Mouse (Mus musculus) stomach, embryonic 15.5 days (tissue): ENCODE measurements around the gene Gpr153. TPM values are rescaled to one million over a fixed set of nuclear protein-coding genes. Genes with fewer than 3 reads are reported as not detected.

ENCODE experiments used
- ATAC-seq: fragments of 200-750 bp; cut with Nextera tagmentation; 2 replicates; pipeline ENCODE4 v1.8.0; 2017; ENCODE audit warnings: low read depth, moderate number of reproducible peaks, moderate TSS enrichment; ENCODE audit not compliant: insufficient read depth, low FRiP score
- H3K27ac ChIP-seq: fragments of 300-500 bp; sonication (generic); 2 replicates; pipeline ENCODE4 v1.5.1; 2015; ENCODE audit warnings: mild to moderate bottlenecking, inconsistent platforms
- H3K27me3 ChIP-seq: fragments of 300-500 bp; sonication (generic); replicated peaks from 2 replicates; pipeline ENCODE4 v1.6.1; 2015; ENCODE audit warnings: inconsistent platforms
- H3K36me3 ChIP-seq: fragments of 300-500 bp; sonication (generic); 2 replicates; pipeline ENCODE4 v1.6.1; 2015; ENCODE audit warnings: inconsistent platforms
- H3K4me1 ChIP-seq: fragments of 300-500 bp; sonication (generic); 2 replicates; pipeline ENCODE4 v1.6.1; 2015; ENCODE audit warnings: inconsistent platforms
- H3K4me2 ChIP-seq: fragments of 300-500 bp; sonication (generic); 2 replicates; pipeline ENCODE4 v1.6.1; 2015; ENCODE audit warnings: mild to moderate bottlenecking, inconsistent platforms
- H3K4me3 ChIP-seq: fragments of 300-500 bp; sonication (generic); replicated peaks from 2 replicates; pipeline ENCODE4 v1.5.1; 2015; ENCODE audit warnings: inconsistent platforms
- H3K9ac ChIP-seq: fragments of 300-500 bp; sonication (generic); 2 replicates; pipeline ENCODE4 v1.6.1; 2015; ENCODE audit warnings: inconsistent platforms
- H3K9me3 ChIP-seq: fragments of 300-500 bp; sonication (generic); 2 replicates; pipeline ENCODE4 v1.6.1; 2016; ENCODE audit warnings: inconsistent platforms
- WGBS: fragments of 180-500 bp; shearing (Covaris S2); methylation state at CpG from one replicate; pipeline ENCODE4 v1.1.7; 2015; 5-methylcytosine and 5-hydroxymethylcytosine counted together
- polyA plus RNA-seq: library from polyadenylated mRNA; unstranded; fragments of >200 nt; fragmentation: Nextera tagmentation; extraction: Ambion mirVana; gene quantifications from 2 replicates; pipeline ENCODE4 v1.2.1, GENCODE M21; 2015

Gene Gpr153
- polyA plus RNA-seq, 1 experiment from 2014 or later = 13.5 TPM

DNA sequence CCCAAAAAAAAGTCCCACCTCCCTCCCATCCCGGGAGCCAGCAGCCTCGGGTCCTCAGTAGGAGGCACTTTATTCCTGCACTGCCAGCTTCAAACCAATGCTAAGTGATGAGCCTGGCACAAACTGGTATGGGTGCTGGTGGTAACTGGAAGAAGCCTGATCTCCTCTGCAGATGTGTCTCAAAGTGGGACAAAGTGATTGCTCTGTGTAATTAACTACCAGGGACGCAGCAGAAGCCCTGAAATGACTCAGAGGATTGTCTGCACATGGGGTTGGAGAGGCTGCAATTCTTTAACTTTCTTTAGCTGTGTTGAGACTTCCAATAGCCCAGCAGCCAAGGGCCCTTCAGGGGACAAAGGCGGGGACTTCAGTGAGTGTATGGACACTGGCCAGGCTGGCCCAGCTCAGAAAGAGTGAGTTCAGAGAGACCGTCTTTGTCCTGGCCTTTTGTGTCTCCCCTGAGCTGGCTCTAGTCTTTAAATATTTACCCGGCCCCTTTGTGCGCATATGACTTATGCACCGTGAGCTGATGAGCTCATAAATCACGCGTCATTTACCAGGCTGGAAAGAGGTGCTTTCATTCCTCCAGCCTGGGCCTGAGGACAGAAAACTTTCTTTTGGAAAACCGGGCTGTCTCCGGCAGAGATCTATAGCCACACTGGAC is 18.2 kb downstream of the Gpr153 start:
- no peak for ATAC-seq
- Histone ChIP-seq H3K27ac (no peak overlapping the region), H3K4me1 (peaks cover 14% of the 10 kb centered on the region), H3K4me3 (no peak overlapping the region), H3K9ac (no peak overlapping the region), H3K9me3 (no peaks in the 10 kb centered on the region), H3K36me3 (no peaks in the 10 kb centered on the region), H3K4me2 (no peak overlapping the region), H3K27me3 (peaks cover 60% of the 10 kb centered on the region)
- WGBS = 13% methylated on average over 12 of the region's 12 CpGs

DNA sequence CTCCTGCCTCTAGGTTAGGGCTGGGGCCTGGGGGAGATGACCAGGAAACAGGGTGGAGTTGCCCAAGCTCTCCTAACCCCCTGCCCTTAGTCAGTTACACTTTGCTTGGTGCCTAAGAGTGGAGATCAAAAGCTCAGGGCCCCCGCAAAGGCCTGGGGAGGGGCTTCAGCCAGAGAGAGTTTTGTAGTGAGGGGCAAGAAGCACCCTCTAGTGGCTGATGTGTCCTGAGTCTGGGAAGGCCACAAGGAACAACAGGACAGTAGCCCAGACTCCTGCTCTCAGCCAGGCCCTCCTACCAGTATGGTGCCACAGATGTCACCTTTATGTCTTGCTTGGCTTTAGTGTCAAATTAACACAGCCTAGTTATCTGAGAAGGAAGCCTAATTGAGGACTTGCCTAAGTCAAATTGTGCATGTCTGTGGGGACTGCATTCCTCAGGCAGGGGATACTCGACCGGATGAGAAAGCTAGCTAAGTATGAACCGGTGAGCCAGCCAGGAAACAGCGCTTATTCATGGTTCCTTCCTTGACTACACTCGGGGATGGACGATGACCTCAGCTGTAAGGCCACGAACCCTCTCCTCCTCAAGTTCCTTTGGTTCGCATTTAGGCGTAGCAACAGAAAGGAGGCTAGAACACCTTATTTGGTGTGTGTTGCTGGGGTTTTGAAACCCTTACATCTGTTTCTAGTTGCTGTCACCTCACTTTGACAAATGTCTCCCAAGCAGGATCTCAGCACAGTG is 20.3 kb downstream of the Gpr153 start:
- Histone ChIP-seq H3K4me3 (no peak overlapping the region), H3K4me1 (peaks cover 28% of the 10 kb centered on the region), H3K9me3 (no peaks in the 10 kb centered on the region), H3K27me3 (peaks cover 46% of the 10 kb centered on the region), H3K27ac (no peak overlapping the region), H3K36me3 (no peaks in the 10 kb centered on the region), H3K4me2 (no peak overlapping the region), H3K9ac (no peak overlapping the region)
- ATAC-seq = no peak
- WGBS = 54% methylated on average over 10 of the region's 10 CpGs

DNA sequence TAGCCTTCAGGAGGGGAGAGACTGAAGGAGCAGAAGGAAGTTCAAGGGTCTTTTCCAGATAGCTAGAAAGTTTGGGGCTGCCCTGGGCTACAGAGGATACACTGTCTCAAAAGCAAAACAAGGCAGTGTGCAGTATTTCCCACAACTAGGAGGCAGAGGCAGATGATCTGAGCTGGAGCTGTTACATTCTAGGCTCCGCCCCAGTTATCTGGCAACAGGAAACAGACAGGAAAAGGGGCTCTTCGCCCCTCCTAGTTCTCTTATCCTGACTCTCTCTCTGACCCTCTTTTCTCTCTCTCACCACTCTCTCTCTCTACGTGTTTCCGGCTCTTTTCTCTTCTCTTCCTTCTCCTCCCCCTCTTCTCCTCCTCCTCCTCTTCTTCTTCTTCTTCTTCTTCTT is 21.9 kb downstream of the Gpr153 start:
- 27% methylated on average over 4 of the region's 4 CpGs for WGBS
- Histone ChIP-seq H3K9me3 (no peaks in the 10 kb centered on the region), H3K27ac (no peak overlapping the region), H3K9ac (no peak overlapping the region), H3K36me3 (peaks cover 12% of the 10 kb centered on the region; the same call in 1 of the 2 replicates), H3K27me3 (peaks cover 32% of the 10 kb centered on the region), H3K4me1 (peaks cover 21% of the 10 kb centered on the region), H3K4me2 (peak overlapping the region; percentile 21; the same call in 1 of the 2 replicates), H3K4me3 (no peak overlapping the region)
- ATAC-seq = no peak

DNA sequence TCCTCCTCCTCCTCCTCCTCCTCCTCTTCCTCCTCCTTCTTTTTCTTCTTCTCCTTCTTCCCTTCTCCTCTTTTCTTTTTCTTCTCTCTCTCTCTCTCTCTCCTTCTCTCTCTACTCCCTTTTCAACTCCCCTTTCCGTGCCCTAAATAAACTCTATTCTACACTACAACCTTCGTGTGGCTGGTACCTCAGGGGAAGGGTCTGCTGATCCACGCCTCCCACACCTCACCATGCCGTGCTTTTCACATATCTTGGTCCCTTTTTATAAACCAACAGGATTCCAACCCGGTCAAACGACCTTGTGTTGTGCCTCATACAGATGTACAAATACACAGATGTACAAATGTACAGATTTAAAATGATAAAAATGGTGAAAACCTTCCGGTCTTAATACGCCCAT is 22.3 kb downstream of the Gpr153 start:
- no peaks in the 10 kb centered on the region for H3K9me3 ChIP-seq
- peaks cover 19% of the 10 kb centered on the region for H3K4me1 ChIP-seq
- peak overlapping the region; percentile 84 for H3K4me3 ChIP-seq
- H3K4me2 ChIP-seq = peak overlapping the region; percentile 77
- peaks cover 13% of the 10 kb centered on the region; the same call in 1 of the 2 replicates for H3K36me3 ChIP-seq
- H3K27me3 ChIP-seq = peaks cover 27% of the 10 kb centered on the region
- whole genome bisulfite sequencing = 6% methylated on average over 8 of the region's 8 CpGs
- peak overlapping the region; percentile 84 for H3K27ac ChIP-seq
- H3K9ac ChIP-seq = 0 out of 2 replicates have a peak overlapping the region, but pooled peaks have one; percentile 33
- ATAC-seq = no peak

DNA sequence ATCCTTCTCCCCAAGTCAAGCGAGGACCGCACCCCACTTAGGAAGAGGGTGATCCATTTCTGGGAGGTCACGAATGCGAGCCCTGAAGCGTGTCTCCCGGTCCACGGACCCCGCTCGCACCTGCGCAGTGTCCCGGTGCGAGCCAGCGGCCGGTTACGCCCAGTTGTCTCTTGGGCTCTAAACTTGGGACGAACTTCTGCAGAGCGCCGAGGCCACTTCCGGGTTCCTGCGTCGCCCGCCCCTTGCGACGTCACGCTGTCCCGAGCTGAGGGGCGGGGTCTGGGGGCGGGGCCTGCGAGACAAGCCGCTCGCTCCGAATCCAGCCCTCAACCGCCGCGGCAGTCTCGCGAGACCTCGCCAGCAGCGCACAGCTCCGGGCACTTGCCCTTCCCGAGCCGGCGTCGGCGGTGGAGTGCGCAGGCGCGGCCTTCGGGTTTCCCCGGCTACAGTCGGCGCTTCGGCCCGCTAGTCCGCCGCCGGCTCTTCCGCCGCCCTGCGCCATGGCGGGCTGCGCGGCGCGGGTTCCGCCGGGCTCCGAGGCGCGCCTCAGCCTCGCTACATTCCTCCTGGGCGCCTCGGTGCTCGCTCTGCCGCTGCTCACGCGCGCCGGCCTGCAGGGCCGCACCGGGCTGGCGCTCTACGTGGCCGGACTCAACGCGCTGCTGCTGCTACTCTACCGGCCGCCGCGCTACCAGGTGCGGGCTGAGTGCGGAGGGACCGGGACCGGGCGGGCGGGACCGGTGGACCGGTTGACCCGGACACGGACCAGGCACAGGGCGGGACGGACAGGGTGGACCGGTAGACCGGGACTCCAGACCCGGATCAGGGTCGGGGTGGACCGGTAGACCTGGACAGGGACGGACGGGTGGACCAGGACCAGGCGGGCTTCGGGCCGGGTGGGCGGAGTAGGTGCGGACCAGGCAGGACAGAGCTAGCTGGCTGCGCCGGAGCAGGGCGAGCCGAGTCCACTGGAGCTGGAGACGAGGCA is 23.1 kb downstream of the Gpr153 start, which contains the start of gene Icmt:
Gene Icmt, plus strand, starts transcription at position 354 of the 988 bp plus-strand sequence.
- under 1% methylated on average over 119 of the region's 119 CpGs for WGBS

DNA sequence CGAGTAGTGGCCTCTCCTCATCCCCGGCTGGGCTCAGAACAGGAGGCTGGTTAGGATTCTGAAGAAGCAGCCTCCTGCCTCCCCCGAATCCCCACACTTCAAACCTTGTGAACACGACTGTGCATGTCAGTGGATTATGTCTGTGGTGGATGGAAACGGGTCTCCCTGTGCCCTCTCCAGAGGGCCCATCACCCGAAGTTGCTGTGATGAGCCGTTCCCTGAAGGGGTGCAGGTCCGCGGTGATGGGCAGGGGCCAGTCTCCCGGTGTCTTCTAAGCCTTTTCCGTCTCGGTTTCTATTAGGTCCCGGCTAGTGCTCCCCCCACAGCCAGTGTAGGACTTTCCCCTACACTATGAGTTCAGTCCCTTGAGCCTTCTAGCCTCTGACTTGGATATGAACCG is 24.8 kb downstream of the Gpr153 start:
- peak overlapping the region; percentile 95; the same call in 1 of the 2 replicates for H3K4me2 ChIP-seq
- no peaks in the 10 kb centered on the region for H3K9me3 ChIP-seq
- no peak overlapping the region for H3K9ac ChIP-seq
- WGBS = 79% methylated on average over 14 of the region's 14 CpGs
- no peak for ATAC-seq
- no peak overlapping the region; the same call in 1 of the 2 replicates for H3K4me3 ChIP-seq
- peaks cover 16% of the 10 kb centered on the region for H3K4me1 ChIP-seq
- peaks cover 25% of the 10 kb centered on the region for H3K36me3 ChIP-seq
- 0 out of 2 replicates have a peak, but pooled peaks cover 4% of the 10 kb centered on the region for H3K27me3 ChIP-seq
- no peak overlapping the region for H3K27ac ChIP-seq

More for the DNA sequence above, 23.1 kb downstream of the Gpr153 start, which contains the start of gene Icmt:
- peak within 1 kb of the TSS; percentile 95 for H3K4me2 ChIP-seq
- H3K27ac ChIP-seq = peak within 1 kb of the TSS; percentile 84
- no peaks in the 10 kb centered on the region for H3K9me3 ChIP-seq
- H3K4me3 ChIP-seq = peak within 1 kb of the TSS; percentile 84
- H3K4me1 ChIP-seq = peaks cover 19% of the 10 kb centered on the region
- peaks cover 19% of the 10 kb centered on the region for H3K27me3 ChIP-seq
- H3K9ac ChIP-seq = peak within 1 kb of the TSS; percentile 93
- peak; percentile 96 for ATAC-seq
- H3K36me3 ChIP-seq = peaks cover 13% of the 10 kb centered on the region; the same call in 1 of the 2 replicates

DNA sequence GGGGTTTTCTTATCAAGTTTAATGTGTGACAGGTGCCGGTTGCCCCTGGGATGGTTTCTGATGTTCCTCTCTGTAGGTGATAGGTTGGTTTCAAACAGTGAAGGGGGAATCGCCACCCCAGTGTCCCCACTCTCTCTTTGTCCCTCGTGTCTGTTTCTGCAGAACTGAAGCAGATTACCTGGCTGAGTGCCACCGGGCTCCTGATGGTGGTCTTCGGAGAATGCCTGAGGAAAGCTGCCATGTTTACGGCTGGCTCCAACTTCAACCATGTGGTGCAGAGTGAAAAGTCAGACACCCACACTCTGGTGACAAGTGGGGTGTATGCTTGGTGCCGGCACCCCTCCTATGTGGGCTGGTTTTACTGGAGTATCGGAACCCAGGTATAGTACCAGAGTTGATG is 26.3 kb downstream of the Gpr153 start:
- Histone ChIP-seq H3K4me3 (no peak overlapping the region), H3K9ac (no peak overlapping the region), H3K27me3 (no peaks in the 10 kb centered on the region), H3K4me2 (no peak overlapping the region), H3K4me1 (peaks cover 16% of the 10 kb centered on the region), H3K27ac (no peak overlapping the region), H3K9me3 (no peaks in the 10 kb centered on the region), H3K36me3 (peaks cover 30% of the 10 kb centered on the region)
- WGBS = 88% methylated on average over 8 of the region's 8 CpGs
- ATAC-seq = no peak

DNA sequence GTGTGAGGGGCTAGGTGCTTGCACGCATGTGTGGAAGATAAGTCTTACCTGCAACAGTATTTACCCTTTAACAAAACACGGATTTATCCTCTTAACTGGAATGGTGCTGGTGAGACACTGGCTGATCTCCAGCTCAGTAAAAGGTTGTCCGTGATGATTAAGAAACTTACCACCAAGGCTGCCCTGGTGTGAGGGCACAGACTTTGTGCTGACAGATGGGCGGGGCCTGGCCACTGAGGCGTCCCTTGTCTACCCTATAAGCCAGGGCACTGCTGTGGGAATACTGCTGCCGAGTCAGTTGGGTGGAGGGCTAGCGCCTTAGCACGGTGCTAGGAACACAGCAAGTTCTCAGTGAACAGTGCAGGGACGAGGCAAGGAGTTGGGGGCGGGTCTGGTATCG is 28.0 kb downstream of the Gpr153 start:
- H3K4me1 ChIP-seq = peaks cover 14% of the 10 kb centered on the region
- H3K27ac ChIP-seq = no peak overlapping the region
- H3K4me3 ChIP-seq = no peak overlapping the region
- H3K27me3 ChIP-seq = no peaks in the 10 kb centered on the region
- no peak for ATAC-seq
- H3K9ac ChIP-seq = no peak overlapping the region
- peaks cover 30% of the 10 kb centered on the region for H3K36me3 ChIP-seq
- 80% methylated on average over 11 of the region's 11 CpGs for WGBS
- H3K4me2 ChIP-seq = no peak overlapping the region
- H3K9me3 ChIP-seq = no peaks in the 10 kb centered on the region

DNA sequence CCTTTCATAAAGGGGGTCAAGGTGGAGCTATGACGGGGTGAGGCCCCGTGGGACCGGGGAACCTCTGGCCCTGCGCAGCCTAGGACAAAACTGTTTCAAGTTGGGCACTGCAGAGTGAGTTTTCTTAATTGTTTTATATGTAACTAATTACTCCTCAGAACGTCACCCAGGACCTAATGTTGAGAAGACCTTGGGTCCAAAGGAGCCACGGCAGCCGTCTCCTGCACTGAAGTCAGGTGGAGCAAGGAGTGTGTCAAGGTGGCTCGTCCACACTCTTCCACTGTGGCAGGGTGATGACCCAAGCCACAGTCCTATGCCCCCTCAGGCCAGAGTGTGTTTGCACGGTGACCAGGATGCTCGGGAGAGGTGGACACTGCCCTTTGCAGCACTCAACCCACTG is 29.1 kb downstream of the Gpr153 start:
- Histone ChIP-seq H3K27me3 (no peaks in the 10 kb centered on the region), H3K36me3 (peaks cover 30% of the 10 kb centered on the region), H3K9ac (no peak overlapping the region), H3K4me2 (no peak overlapping the region), H3K4me1 (peaks cover 8% of the 10 kb centered on the region; the same call in 1 of the 2 replicates), H3K4me3 (no peak overlapping the region), H3K27ac (no peak overlapping the region), H3K9me3 (no peaks in the 10 kb centered on the region)
- no peak for ATAC-seq
- 92% methylated on average over 10 of the region's 10 CpGs for WGBS

DNA sequence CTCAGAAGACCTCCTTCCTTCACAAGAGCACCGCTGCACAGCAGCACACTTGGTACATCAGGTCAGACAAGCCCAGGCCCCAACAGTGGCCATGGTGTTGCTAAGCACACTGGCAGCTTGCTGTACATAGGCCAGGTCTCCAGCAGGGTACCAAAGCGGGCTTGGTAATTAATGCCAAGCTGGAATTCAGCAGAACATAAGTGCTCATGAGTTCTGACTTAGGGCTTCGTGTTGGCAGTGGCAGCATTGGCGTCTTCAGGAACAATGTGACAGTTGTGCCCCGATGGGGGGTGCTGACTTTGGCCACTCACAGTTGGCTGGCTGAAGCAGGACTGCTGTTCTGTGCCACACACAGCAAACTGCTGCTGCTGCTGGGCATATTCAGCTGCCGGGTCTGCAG is 30.7 kb downstream of the Gpr153 start:
- Histone ChIP-seq H3K9me3 (no peaks in the 10 kb centered on the region), H3K4me2 (no peak overlapping the region), H3K9ac (no peak overlapping the region), H3K4me1 (no peaks in the 10 kb centered on the region), H3K27me3 (no peaks in the 10 kb centered on the region), H3K36me3 (peaks cover 27% of the 10 kb centered on the region), H3K27ac (no peak overlapping the region), H3K4me3 (no peak overlapping the region)
- WGBS = 88% methylated on average over 6 of the region's 6 CpGs
- ATAC-seq = no peak

DNA sequence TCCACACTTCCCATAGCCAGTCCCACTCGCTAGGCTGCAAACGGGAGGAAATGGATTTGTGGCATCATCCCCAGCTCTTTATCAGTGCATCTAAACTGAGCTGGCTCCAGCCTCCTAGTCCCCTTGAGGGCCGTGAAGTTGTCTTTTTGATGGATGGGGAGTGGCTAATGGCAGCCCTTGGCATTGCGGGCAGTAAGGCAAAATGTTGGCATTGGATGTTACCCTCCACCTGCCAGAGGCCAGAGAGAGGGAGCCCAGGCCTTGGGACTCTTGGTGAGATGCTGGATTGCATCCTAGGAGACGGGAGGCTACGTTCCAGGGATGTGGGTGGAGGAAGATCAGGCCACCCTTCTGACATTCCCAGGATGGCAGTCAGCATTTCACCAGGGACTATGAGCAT is 32.0 kb downstream of the Gpr153 start:
- Histone ChIP-seq H3K4me3 (no peak overlapping the region), H3K9me3 (no peaks in the 10 kb centered on the region), H3K4me2 (no peak overlapping the region), H3K36me3 (peaks cover 17% of the 10 kb centered on the region), H3K9ac (no peak overlapping the region), H3K27ac (no peak overlapping the region), H3K4me1 (no peaks in the 10 kb centered on the region), H3K27me3 (no peaks in the 10 kb centered on the region; the same call in 1 of the 2 replicates)
- ATAC-seq = no peak
- whole genome bisulfite sequencing = 69% methylated on average over 6 of the region's 6 CpGs
